Mouse (Mus musculus): ENCODE data around the gene Gcn1l1.
A peak's percentile ranks its signal among the peaks of the same experiment; 100 is the strongest.
"Not testable (repeated sequence)": the region's sequence is repeated elsewhere in the genome, so short reads cannot be mapped to it uniquely, and the experiment has no call there.

The Gcn1l1 gene

DNA sequence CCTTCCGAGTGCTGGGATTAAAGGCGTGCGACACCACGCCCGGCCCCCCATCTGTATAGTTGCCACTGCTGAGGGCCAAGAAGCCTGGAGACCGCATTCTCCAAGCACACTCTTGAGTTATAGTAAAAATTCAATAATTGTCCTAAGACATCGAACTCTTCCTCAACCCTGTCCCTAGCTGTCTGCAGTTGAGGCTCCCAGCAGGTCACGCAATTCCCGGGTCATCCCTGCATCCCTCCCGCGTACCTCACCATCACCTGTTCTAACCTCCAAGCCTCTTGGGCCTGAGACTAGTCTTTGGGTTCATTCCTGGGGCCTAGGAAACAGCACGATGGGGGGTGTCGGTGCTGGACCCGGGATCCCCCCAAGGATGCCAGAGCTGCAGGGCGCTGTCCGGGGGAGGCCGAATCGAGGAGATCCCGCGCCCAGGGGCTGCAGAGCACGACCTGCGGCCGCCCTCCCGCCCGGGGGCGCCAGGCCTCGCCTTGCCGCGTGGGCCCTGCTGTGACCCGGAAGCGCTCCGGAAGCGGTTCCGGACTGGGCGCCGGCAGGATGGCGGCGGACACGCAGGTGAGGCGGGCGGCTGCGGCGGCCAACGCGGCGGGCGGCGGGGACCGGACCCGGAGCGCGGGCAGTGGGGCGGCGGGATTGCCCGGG is at the start of gene Gcn1l1:
Gene Gcn1l1 (plus strand): TSS at position 518 of the 657 bp plus-strand sequence.
- DNase-seq, result peak; percentile 89

DNA sequence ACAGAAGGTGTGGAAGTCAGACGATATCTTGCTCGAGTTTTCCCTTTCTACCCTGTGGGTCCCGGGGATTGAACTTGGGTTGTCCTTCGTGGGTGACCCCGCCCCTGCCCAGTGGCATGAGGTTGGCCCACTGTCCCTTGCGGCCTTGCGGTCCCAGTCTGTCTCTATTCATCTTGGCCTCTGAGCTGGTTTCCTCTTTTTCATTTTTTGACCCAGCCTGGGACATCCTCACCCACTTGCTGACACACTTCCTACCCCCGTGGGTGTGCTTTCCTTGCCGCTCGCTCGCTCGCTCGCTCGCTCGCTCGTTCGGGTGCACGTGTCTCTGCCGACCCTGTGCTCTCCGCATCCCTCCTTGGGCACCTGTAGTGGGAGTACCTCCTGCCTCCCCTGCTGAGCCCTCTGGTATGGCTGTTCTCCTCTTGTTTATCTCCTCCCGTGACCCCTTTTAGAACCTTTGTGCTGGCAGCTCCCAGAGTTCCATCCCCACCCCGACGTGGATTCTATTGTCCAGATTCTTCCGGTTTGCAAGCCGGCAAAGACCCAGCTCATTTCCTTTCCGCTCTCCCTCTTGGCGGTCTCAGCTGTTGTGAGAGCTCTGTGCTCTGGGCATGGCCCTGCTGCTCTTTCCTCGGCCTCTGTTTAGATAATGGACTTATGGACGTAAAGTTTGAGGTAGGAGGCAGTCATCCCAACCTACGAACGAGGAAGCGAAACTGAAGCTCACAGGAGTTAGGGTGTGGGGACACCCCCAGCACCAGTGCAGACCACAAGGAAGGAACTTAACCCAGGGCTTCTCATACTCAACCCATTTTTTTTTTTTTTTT is 48.8 kb upstream of the Gcn1l1 start:
- peak; percentile 68 for DNase-seq

DNA sequence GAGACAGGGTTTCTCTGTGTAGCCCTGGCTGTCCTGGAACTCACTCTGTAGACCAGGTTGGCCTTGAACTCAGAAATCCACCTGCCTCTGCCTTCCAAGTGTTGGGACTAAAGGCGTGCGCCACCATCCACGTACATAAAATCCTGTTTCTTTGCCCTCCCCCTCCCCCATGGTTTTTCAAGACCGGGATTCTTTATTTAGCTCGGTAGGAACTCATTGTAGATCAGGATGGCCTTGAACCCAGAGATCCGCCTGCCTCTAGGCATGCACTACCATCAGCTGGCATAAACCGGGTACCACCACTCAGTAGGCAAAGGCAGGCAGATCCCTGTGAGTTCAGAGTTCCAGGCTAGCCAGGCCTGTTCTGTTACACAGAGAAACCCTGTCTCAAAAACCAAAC is 48.1 kb upstream of the Gcn1l1 start:
- no peak for DNase-seq

DNA sequence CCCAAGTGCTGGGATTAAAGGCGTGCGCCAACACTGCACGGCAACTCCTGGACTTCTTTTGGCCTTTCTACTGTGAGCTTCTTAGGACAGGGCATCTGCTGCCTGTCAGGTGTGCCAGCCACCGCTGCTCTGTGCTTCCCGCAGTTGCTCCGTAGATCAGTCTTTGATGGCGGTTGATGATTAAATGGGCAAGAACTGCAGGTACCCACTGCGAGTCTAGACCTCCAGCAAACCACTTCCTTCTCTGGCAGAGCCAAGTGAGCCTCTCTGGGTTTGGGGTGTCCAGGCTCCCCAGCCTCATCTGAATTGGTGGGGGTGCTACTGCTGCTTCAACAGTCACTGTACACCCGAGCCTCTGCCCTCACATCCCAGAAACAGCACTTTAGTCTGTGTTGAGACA is 47.6 kb upstream of the Gcn1l1 start:
- no peak for DNase-seq

DNA sequence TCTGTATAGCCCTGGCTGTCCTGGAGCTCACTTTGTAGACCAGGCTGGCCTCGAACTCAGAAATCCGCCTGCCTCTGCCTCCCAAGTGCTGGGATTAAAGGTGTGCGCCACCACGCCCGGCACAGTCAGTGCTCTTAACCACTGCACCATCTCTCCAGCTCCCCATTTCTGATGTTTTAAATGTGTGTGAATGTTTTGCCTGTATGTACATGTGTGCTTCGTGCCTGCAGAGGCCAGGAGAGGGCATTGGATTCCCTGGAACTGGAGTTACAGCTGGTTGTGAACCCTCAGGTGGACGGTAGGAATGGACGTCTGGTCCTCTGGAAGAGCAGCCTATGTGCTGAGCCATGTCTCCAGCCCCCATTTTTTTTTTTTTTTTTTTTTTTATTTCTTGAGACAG is 46.8 kb upstream of the Gcn1l1 start:
- not testable (repeated sequence) for DNase-seq

DNA sequence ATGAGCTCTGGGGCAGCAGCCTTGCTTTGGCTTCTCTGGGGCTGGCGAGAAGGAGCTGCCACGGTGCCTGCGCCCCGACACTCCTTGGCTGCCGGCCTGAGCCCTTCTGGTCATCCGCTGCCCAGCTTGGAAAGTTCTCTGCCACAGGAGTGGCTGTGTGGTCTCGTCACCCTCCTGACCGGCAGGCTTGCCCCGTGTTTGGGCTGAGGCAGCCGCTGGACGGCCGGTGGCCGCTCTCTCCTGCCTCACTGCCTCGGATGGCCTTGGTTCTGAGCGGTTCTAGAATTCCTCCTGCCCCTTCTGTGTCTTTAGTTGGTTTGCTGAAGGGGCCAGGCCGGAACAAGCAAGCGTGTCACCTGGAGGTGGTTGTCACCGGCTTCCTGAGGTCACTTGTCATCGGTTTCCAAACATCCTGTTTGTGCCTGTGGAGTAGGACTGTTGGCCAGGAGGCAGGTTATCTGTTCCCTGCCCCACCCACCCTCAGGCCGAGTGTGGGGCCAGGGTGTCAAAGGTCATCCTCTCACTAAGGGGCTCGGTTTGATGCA is 44.7 kb upstream of the Gcn1l1 start:
- DNase-seq, result peak; percentile 68

DNA sequence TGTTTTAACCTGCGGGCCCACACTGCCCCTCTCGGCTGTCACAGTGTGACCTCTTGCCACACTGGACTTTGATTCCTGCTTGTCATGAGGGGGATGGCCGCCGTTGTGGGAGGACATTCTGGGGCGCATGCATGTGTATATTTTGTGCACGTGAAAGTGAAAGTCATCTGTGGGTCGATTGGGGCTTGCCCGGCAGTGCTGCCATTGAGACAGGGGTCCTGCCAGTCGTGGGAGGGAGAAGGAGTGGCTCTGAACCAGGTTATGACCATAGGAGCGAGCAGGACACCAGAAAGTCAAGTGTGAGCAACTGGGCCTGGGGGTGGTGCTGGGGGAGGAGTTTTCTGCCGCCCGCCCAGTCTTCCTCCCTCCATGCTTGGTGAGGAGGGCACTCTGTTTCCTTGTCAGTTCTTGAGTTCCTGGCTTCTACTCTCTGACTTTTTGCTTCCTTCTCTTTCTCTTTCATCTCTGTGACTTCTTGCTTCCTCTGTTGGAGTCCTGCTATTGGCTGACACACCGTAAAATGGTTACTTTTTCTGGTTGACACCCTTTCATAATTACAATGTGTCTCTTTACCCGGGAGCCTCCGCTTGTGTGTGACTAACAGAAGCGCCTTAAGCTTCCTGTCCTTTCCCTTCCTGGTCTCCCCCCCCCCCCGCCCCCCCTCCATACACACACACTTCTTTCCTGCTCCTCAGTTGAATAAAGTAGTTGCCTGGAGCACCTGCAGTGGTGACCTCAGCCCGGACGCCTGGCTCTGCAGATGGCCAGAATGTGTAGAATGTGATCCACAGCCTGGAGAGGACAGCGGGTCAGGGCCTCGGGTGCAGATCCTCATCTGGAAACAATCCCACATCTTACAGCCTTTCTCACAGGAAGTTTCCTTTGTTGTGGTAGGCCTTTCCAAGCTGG is 43.2 kb upstream of the Gcn1l1 start:
- DNase-seq, result peak; percentile 77

DNA sequence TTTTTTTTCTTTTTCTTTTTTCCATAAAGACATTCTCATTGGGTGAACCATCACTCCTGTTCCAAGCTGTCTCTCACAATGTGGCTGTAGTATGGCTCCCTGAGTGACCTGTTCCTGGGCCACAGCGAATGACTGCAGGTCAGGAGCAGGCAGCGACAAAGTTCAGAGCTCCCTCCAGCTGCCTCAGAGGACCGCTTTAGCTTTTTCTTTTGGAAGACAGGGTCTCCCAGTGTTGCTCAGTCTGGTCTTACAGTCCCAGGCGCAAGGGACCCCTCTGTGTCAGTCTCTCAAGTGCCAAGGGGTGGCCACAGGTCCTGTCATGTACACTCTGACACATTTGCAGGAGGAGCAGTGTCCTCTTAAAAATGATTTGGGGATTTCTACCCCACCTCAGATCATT is 42.5 kb upstream of the Gcn1l1 start:
- DNase-seq, result no peak

DNA sequence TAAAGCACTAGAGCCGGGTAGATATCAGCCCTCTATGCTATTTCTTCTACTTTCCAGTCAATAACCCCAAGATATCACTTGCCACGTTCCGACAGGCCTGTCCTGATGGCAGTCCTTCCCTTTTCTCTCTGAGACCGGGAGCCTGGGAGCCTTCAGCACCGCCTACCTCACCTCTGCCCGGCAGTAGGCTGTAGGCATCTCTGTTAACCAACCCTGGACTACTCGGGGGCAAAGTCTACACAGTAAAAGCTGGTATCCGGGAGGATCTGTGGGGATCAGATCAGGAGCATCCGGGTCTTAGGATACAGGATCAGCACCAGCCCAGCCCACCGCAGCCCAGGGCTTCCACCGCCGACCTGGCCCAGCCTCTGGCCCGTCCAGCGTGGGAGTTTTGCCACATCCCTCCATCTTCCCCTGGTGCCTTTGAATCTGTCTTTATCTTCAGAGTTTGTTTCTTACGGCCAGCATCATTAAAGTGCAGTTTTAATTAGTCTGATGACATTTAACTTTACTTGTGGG is 42.0 kb upstream of the Gcn1l1 start:
- peak; percentile 56 for DNase-seq

DNA sequence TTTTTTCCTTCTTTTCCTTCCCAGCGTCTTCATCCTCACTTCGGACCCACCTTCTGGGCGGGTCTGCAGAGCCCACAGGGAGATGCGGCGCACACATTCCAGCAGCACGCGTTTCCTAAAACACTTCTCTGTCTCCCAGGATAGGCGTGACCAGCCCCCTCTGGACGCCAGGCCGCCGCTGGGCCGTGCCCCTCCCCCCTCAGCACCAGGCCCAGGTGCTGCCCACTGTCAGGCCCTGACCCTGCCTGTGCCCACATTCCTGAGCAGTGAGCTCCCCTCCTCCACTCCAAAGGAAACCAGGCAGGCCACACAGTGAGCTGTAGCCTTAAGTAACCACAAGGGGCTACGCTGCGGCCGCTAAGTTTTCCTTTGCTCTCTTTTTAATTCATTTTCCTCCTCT is 41.1 kb upstream of the Gcn1l1 start:
- DNase-seq, result peak; percentile 79

DNA sequence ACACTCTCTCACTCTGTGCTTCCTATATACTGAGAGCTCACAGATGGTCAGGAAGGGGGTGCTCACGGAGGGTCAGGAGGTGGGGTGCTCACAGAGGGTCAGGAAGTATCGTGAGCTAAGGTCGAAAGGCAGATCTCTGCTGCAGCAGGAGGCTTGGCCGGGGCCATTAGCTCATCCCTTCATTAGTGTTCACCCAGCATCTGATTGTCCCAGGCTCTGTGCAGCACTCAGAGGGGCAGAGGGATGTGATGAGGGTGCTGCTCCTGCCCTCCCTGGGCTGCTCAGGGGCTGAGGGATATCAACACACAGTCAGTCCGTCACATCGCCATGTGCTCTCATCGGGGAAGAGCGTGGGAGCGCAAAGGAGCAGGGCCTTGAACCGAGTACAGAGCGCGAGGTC is 40.6 kb upstream of the Gcn1l1 start:
- peak; percentile 30 for DNase-seq

DNA sequence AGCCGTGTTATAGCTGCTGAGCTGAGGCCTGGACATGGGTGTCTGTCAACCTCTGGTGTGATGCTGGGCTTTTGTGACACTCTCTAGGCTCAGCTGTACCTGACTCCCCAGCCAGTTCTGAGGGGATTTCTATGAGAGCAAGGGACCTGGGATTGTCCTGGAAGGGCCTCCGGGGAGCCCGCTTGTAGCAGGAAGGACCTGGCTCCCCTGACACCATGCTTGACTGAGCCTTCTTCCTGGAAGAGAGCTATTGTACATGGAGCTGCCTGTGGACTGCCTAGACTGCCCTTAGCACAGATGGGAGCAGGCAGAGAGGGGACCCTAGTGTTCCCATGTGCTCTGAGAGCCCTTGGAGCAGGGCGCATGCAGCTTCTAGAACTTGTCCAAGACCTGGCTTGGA is 39.6 kb upstream of the Gcn1l1 start:
- no peak for DNase-seq

DNA sequence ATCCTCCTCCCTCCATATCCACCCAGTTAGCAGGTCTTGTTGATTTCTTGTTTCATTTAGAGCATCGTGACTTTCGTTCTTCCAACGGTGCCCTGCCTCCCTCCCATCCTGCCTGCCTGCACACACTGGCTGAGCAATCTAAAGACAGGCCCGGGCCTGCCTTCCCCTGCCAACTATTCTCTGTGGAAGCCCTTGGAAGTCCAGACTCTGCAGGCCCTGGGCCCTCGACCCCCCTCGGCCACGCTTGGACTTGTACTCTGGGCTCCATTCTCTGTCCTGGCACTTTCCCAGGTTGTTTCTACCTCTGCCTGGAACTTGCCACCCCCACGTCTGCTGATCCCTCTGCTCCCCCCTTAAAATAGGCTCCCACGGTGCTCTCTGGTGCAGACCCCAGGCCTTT is 39.1 kb upstream of the Gcn1l1 start:
- peak; percentile 60 for DNase-seq

DNA sequence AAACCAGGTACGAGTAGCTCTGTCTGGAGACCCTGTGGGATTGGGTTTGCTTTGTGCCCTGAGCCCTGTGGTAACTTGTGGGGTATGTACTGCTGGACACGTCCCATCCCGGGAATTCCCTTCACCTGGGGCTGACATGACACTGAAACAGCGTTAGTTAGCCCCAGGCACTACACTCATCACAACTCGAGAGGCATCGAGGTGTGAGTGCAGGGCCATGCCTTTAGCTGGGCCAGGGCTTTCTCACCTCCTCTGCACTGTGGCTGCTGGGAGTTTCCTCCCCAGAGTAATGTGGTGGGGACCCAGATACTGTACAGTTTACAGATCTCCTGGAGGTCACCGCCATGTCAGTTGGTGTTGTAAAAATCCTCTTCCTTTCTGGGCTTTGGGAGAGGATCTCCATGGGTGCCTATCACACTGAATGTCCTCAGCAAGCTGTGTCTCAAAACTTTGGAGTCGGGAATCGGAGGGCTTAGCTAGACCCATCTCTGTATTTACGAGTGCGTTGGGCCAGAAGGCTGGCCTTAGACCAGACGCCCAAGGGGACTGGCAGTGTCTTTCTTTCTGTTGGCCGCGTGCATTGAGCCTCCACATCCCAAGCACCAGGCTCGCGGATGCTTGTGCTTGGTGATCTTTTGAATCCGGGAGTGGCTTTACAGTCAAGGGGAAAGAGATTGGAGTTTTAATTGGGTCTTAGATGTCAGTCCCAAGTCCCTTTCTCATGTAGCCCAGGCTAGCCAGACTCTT is 38.4 kb upstream of the Gcn1l1 start:
- DNase-seq, result no peak

DNA sequence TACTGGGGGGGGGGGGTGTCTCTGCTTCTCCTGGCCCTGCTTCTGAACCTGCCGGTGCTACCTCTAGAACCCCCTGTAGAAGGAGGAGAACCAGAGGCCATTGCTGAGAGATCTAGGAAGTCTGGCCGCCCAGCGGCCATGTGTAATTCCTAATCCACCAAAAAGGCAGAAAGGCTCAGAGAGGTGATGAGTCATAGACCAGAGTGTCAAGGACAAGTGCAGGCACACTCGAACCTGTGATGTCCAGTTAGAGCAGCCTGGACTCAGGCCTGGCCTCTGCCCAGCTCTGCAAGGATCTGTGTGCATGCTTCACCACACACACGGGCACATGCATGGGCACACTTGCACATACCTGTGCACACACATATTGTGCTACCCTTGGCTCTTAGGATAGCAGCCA is 36.9 kb upstream of the Gcn1l1 start:
- no peak for DNase-seq

DNA sequence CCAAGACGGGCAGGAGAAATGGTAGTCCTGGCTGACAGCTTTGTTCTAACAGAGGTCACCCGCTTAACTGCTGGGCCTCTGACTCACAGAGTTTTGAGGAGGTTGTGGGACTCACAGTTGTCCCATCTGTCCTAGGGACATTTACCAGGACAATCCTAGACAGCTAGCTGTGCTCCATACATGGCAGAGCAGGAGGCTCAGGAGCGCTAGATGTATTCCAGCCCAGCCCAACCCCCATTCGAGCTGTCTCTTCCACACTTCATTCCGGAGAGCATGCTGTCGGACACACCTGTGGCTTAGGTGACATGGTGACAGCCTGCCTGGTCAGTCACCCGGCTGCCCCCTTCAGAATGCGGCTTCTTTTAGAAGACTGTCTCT is 35.7 kb upstream of the Gcn1l1 start:
- no peak for DNase-seq

DNA sequence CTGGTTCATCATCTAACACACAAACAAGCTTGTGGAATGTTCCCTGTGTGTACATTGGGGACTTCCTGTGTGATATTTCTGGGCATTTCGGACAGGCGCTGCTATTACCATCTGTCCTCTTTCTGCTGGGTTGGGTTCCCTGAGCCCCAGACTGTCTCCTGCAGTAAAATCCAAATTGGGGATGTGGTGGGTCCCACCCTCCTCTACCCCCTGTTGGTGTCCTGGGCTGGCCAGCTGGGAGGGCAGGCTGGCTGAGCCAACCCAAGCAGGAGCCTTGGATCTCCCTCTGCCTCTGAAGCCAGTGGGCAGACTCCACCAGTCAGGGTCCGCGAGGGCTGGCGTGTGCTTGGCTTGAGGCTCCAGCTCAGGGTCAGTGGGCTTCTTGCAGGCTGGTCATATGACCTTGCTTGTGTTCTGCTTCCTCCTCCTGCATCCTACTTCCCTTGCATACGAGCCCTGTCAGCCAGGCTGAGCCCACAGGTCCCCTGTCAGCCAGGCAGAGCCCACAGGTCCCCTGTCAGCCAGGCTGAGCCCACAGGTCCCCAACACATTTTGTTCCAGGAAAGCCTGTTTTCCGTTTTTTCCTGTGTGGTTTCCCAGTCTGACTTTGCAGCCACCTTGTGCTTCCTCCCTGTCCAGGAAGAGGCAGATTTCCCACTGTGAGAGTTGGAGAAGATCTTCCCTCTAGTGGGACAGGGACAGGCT is 35.2 kb upstream of the Gcn1l1 start:
- DNase-seq, result no peak

DNA sequence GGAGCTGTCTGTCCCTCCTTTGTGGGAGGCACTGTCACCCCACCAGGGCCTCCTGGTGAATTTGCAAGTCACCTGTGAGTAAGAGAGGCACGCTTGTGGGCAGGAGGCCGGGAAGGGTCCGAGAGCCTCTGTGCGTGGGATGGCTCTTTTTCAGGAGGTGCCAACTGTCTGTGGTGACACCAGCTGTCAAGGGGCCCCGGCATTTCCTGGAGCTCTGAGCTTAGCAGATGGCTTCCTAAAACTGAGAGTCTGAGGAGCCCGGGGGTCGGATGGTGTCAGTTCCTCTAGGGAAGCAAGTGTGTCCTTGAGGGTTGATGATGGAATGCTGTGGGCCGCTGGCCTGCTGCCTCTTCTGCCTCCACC is 34.6 kb upstream of the Gcn1l1 start:
- DNase-seq, result peak; percentile 71

DNA sequence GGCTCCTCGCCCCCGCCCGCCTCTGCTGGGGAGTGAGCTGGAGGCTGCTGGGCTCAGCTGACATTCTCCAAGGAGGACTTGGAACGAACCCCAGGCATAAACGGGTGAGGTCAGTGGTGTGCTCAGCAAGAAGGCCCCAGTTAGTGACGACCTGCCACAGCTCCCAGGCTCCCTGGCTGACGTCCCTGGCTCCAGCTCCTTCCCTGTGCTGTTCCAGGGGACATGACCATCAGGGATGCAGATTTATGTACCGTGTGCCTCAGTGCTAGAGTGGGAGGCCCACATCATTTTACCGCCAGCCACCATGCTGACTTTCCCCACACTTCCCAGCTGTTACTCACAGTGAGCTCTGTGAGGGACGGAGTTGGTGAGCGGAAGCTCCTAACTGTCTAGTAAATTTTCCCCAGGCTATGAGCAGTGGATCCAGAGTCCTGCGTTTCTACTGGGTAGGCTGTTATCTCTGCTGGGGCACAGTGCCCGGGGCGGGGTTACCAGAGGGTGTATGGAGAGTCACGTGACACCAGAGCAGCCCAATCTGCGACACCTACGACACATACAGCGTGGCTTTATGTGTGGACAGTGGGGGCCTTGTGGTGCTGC is 33.3 kb upstream of the Gcn1l1 start:
- DNase-seq, result peak; percentile 84

DNA sequence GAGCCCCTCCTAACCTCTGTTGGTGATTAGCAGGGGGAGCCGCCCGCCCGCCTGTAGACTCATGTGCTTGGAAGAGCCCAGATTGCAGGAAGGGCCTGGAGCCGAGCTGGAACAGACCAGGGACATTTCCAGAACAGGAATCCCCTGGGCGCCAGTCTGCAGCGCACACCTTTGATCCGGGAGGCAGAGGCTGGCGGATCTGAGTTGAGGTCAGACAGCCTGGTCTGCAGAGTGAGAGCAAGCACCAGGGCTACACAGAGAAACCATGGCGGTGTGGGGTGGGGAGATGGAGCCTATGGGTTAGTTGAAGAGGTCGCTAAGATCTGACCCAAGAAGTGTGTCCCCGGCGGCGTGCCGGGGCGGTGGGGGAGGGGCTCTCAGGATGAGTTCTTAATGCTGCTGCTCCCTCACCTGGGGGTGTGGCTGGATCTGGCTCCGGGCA is 30.7 kb upstream of the Gcn1l1 start:
- DNase-seq, result peak; percentile 69

DNA sequence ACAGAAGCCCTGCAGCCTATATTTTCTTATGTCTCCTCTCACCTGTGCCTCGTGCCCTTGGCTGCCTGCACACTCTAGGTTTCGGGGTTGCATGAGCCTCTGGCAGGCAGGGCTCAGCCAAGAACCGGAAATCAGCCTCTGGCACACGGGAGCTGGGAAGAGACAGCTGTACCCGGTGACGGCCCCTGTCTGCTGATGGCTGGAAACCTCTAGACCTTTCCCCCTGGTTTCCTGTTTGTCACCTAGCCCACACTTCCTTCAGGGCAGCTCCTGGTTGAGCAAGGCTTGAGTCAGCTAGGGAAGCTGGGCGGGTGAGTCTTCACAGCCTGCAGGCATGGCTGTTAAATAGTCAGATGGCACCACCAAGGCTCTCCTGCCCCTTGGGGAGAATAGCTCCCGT is 30.2 kb upstream of the Gcn1l1 start:
- DNase-seq, result peak; percentile 60

Measured in kidney, postnatal 10 days (tissue).